Mouse (Mus musculus): ENCODE data around the gene 2310033P09Rik. TPM values are rescaled to one million over a fixed set of nuclear protein-coding genes. Genes with fewer than 3 reads are reported as not detected.

Gene 2310033P09Rik
- polyA plus RNA-seq, 1 experiment from 2014 or later = 24.9 TPM

DNA sequence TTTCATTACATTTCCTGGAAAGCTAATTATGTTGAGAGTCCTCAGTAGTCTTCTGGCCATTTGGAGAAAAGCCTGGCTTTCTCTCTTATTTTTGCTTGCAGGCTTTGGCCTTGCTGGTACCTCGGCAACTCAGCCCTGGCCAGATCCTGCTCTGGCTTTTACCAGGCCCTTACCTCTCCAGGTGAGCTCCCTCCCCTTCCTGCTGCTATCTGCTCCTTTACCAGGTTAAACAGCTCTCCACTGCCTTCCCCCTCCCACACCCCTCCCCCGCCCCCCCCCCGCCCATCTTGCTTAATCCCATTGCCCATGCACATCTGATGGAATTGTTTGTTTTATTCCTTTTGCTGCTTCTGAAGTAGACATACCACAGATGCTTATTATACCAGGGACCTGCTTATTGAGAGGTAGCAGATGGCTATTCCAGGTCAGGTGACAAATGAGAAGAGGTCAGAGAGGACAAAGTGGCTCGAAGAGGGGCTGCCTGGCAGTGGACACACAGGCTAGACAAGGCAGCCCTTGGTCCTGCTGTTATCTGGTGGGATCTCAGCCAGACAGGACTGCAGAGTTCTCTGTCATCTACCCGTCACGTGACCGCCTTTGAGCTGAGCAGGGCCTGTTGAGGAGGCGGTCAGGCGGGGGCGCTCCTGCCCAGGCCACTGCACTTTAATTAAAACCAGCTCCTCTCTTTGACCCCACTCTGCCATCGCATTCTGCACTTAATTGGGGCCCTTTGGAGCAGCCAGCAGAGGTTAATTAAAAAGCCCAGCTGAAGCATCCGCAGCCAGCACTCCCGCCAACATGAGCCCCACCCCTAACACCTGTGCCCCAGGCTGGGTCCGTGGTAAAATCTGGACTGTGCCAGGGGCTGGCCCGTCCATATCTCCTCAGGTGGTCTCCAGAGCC lies 30.7 kb downstream of the 2310033P09Rik start:
- Histone ChIP-seq H3K27ac (ENCODE audit: low read length) (no peak overlapping the region), H3K9me3 (replicated peaks; ENCODE audit: control insufficient read depth, low read length) (no peaks in the 10 kb centered on the region), H3K4me1 (ENCODE audit: control insufficient read depth, insufficient read depth, low read length) (no peaks in the 10 kb centered on the region), H3K9ac (ENCODE audit: low read length) (no peak overlapping the region), H3K4me3 (replicated peaks; ENCODE audit: low read length) (no peak overlapping the region), H3K27me3 (ENCODE audit: control insufficient read depth, insufficient read depth, low read length) (no peaks in the 10 kb centered on the region; the same call in 1 of the 2 replicates), H3K4me2 (ENCODE audit: low read depth, low read length) (no peak overlapping the region), H3K36me3 (ENCODE audit: control insufficient read depth, insufficient read depth, low read length) (no peaks in the 10 kb centered on the region)
- ATAC-seq (ENCODE audit: insufficient read depth, low FRiP score) = peak; percentile 52; the same call in 1 of the 2 replicates
- whole genome bisulfite sequencing = 4% methylated on average over 14 of the region's 15 CpGs

DNA sequence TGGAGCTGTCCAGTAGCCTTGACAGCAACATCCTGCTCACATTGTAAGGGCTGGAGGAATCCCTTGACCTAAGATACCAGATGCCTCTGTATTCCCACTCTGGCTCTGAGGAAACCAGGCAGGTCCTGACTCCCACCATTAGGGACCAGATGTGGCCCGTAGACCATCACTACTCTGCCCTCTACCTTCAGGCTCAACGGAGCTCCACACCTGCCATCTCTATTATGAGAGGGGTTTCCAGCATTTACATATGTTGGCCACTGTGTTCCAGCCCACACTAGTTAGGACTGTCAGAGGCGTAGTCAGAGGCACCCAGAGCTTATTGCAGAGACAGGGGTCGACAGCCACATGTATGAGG lies 31.3 kb downstream of the 2310033P09Rik start:
- Histone ChIP-seq H3K4me2 (ENCODE audit: low read depth, low read length) (no peak overlapping the region), H3K36me3 (ENCODE audit: control insufficient read depth, insufficient read depth, low read length) (no peaks in the 10 kb centered on the region), H3K9ac (ENCODE audit: low read length) (no peak overlapping the region), H3K27ac (ENCODE audit: low read length) (no peak overlapping the region), H3K9me3 (replicated peaks; ENCODE audit: control insufficient read depth, low read length) (no peaks in the 10 kb centered on the region), H3K4me1 (ENCODE audit: control insufficient read depth, insufficient read depth, low read length) (no peaks in the 10 kb centered on the region), H3K4me3 (replicated peaks; ENCODE audit: low read length) (no peak overlapping the region), H3K27me3 (ENCODE audit: control insufficient read depth, insufficient read depth, low read length) (no peaks in the 10 kb centered on the region; the same call in 1 of the 2 replicates)
- 58% methylated on average over 4 of the region's 4 CpGs for WGBS
- ATAC-seq (ENCODE audit: insufficient read depth, low FRiP score) = no peak

DNA sequence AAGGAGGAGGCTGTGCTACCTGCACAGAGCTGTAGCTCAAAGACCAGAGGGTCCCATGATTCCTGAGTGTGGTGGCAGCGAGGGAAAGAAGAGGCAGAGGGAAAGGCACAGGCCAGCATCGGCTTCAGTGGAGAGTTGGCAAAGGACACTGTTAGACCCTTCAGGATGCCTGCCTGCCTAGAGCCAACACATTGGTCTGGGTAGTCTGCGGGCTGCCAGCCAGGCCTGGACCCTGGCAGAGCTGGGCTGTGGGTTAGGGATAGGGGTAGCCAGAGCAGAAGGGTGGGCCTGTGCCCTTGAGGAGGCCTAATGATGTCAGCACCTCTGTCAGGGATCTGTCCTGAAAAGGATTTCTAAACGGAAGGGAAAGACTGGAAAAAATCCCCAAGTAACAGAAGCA lies 31.7 kb downstream of the 2310033P09Rik start:
- Histone ChIP-seq H3K4me2 (ENCODE audit: low read depth, low read length) (no peak overlapping the region), H3K4me1 (ENCODE audit: control insufficient read depth, insufficient read depth, low read length) (no peaks in the 10 kb centered on the region), H3K9me3 (replicated peaks; ENCODE audit: control insufficient read depth, low read length) (no peaks in the 10 kb centered on the region), H3K27me3 (ENCODE audit: control insufficient read depth, insufficient read depth, low read length) (no peaks in the 10 kb centered on the region; the same call in 1 of the 2 replicates), H3K4me3 (replicated peaks; ENCODE audit: low read length) (no peak overlapping the region), H3K9ac (ENCODE audit: low read length) (no peak overlapping the region), H3K27ac (ENCODE audit: low read length) (no peak overlapping the region), H3K36me3 (ENCODE audit: control insufficient read depth, insufficient read depth, low read length) (no peaks in the 10 kb centered on the region)
- WGBS = 74% methylated on average over 4 of the region's 4 CpGs
- no peak for ATAC-seq (ENCODE audit: insufficient read depth, low FRiP score)

DNA sequence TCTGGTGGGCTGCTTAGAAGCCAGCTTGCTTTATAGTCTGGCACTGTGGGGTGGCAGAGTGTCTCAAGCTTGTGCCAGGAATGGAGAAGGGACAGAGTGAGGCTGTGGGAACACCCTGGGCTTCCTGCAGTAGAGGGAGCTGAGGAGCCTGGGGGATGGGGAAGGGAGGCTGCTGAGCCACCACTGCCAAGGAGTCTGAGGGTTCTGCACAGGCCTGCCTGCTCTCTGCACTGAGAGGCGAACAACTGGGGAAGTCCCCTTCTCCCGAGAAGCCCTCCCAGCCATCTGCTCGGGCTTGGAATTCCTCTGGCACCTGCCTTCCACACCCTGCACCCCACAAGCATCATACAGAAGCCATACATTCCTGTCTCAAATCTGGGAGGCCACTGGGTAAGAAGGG lies 33.7 kb downstream of the 2310033P09Rik start:
- Histone ChIP-seq H3K4me3 (replicated peaks; ENCODE audit: low read length) (no peak overlapping the region), H3K4me2 (ENCODE audit: low read depth, low read length) (no peak overlapping the region), H3K27ac (ENCODE audit: low read length) (no peak overlapping the region), H3K9me3 (replicated peaks; ENCODE audit: control insufficient read depth, low read length) (no peaks in the 10 kb centered on the region), H3K9ac (ENCODE audit: low read length) (no peak overlapping the region), H3K27me3 (ENCODE audit: control insufficient read depth, insufficient read depth, low read length) (no peaks in the 10 kb centered on the region; the same call in 1 of the 2 replicates), H3K36me3 (ENCODE audit: control insufficient read depth, insufficient read depth, low read length) (no peaks in the 10 kb centered on the region), H3K4me1 (ENCODE audit: control insufficient read depth, insufficient read depth, low read length) (no peaks in the 10 kb centered on the region)
- no peak for ATAC-seq (ENCODE audit: insufficient read depth, low FRiP score)
- 18% methylated on average over 3 of the region's 3 CpGs for WGBS

GRCm38 (mm10) chr11:59243856-59244255 lies 35.7 kb downstream of the 2310033P09Rik start:
- Histone ChIP-seq H3K27ac (ENCODE audit: low read length) (no peak overlapping the region), H3K27me3 (ENCODE audit: control insufficient read depth, insufficient read depth, low read length) (peaks cover 5% of the 10 kb centered on the region; the same call in 1 of the 2 replicates), H3K4me1 (ENCODE audit: control insufficient read depth, insufficient read depth, low read length) (no peaks in the 10 kb centered on the region), H3K4me2 (ENCODE audit: low read depth, low read length) (no peak overlapping the region), H3K4me3 (replicated peaks; ENCODE audit: low read length) (no peak overlapping the region), H3K9ac (ENCODE audit: low read length) (no peak overlapping the region), H3K36me3 (ENCODE audit: control insufficient read depth, insufficient read depth, low read length) (no peaks in the 10 kb centered on the region), H3K9me3 (replicated peaks; ENCODE audit: control insufficient read depth, low read length) (no peaks in the 10 kb centered on the region)
- no peak for ATAC-seq (ENCODE audit: insufficient read depth, low FRiP score)
- WGBS = 19% methylated on average over 6 of the region's 6 CpGs

- Histone ChIP-seq H3K9ac (ENCODE audit: low read length) (no peak overlapping the region), H3K27ac (ENCODE audit: low read length) (no peak overlapping the region), H3K27me3 (ENCODE audit: control insufficient read depth, insufficient read depth, low read length) (peaks cover 5% of the 10 kb centered on the region; the same call in 1 of the 2 replicates), H3K9me3 (replicated peaks; ENCODE audit: control insufficient read depth, low read length) (no peaks in the 10 kb centered on the region), H3K36me3 (ENCODE audit: control insufficient read depth, insufficient read depth, low read length) (no peaks in the 10 kb centered on the region), H3K4me2 (ENCODE audit: low read depth, low read length) (no peak overlapping the region), H3K4me3 (replicated peaks; ENCODE audit: low read length) (no peak overlapping the region), H3K4me1 (ENCODE audit: control insufficient read depth, insufficient read depth, low read length) (no peaks in the 10 kb centered on the region)
- WGBS = 48% methylated on average over 10 of the region's 10 CpGs
- ATAC-seq (ENCODE audit: insufficient read depth, low FRiP score) = no peak
These were observed 40.0 kb downstream of the 2310033P09Rik start for GRCm38 (mm10) chr11:59248101-59248500.

DNA sequence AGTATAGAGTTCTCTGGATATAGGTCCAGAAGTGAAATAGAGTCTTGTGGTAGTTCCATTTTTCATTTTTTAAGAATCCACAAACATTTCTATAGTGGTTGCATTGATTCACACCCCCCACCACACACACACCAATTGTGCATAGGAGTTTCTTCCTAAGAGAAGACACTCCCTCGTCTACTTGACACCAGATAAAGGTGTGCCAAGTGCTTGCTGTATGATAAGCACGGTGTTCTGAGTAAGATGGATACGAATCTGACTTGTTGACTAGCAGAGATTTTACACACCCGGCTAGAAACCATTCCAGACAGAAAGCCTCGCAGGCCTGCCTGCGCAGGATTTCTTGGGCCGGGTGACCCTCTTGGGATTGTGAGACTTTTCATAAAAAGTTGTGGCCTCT lies 51.5 kb downstream of the 2310033P09Rik start:
- Histone ChIP-seq H3K4me1 (ENCODE audit: control insufficient read depth, insufficient read depth, low read length) (peaks cover 8% of the 10 kb centered on the region), H3K27me3 (ENCODE audit: control insufficient read depth, insufficient read depth, low read length) (peaks cover 9% of the 10 kb centered on the region), H3K4me3 (replicated peaks; ENCODE audit: low read length) (no peak overlapping the region), H3K9me3 (replicated peaks; ENCODE audit: control insufficient read depth, low read length) (no peaks in the 10 kb centered on the region), H3K36me3 (ENCODE audit: control insufficient read depth, insufficient read depth, low read length) (no peaks in the 10 kb centered on the region), H3K9ac (ENCODE audit: low read length) (no peak overlapping the region), H3K27ac (ENCODE audit: low read length) (no peak overlapping the region), H3K4me2 (ENCODE audit: low read depth, low read length) (no peak overlapping the region)
- WGBS = 73% methylated on average over 7 of the region's 7 CpGs
- ATAC-seq (ENCODE audit: insufficient read depth, low FRiP score) = no peak

Other genes with a start within 250 kb of the 2310033P09Rik start
- 20.5 and 20.8 TPM in 2 replicates for gene Trim11, start 230.2 kb upstream of the 2310033P09Rik start, polyA plus RNA-seq (2015; fragmentation: Nextera tagmentation; extraction: Ambion mirVana)
- gene Obscn, start 71.9 kb upstream of the 2310033P09Rik start, polyA plus RNA-seq (2015; fragmentation: Nextera tagmentation; extraction: Ambion mirVana) = 0.69 and 1.7 TPM in 2 replicates
- 7.0 and 9.3 TPM in 2 replicates for gene Iba57, start 44.6 kb upstream of the 2310033P09Rik start, polyA plus RNA-seq (2015; fragmentation: Nextera tagmentation; extraction: Ambion mirVana)
- gene Gjc2, start 25.1 kb upstream of the 2310033P09Rik start, polyA plus RNA-seq (2015; fragmentation: Nextera tagmentation; extraction: Ambion mirVana) = 0.62 and 0.64 TPM in 2 replicates
- gene Guk1, start 16.1 kb upstream of the 2310033P09Rik start, polyA plus RNA-seq (2015; fragmentation: Nextera tagmentation; extraction: Ambion mirVana) = 128 and 129 TPM in 2 replicates
- gene Mrpl55, start 5.8 kb upstream of the 2310033P09Rik start, polyA plus RNA-seq (2015; fragmentation: Nextera tagmentation; extraction: Ambion mirVana) = 75.5 and 78.9 TPM in 2 replicates
- gene Arf1, start 19.9 kb downstream of the 2310033P09Rik start, polyA plus RNA-seq (2015; fragmentation: Nextera tagmentation; extraction: Ambion mirVana) = 717 and 769 TPM in 2 replicates
- gene Wnt3a, start 82.4 kb downstream of the 2310033P09Rik start, polyA plus RNA-seq (2015; fragmentation: Nextera tagmentation; extraction: Ambion mirVana) = 0.23 and 0.62 TPM in 2 replicates
- 5.6 and 5.8 TPM in 2 replicates for gene Wnt9a, start 98.6 kb downstream of the 2310033P09Rik start, polyA plus RNA-seq (2015; fragmentation: Nextera tagmentation; extraction: Ambion mirVana)
- gene Prss38, start 167.3 kb downstream of the 2310033P09Rik start, polyA plus RNA-seq (2015; fragmentation: Nextera tagmentation; extraction: Ambion mirVana) = not detected in 2 replicates
- 9.0 and 9.3 TPM in 2 replicates for gene Jmjd4, start 241.7 kb downstream of the 2310033P09Rik start, polyA plus RNA-seq (2015; fragmentation: Nextera tagmentation; extraction: Ambion mirVana)
- gene Snap47, start 242.9 kb downstream of the 2310033P09Rik start, polyA plus RNA-seq (2015; fragmentation: Nextera tagmentation; extraction: Ambion mirVana) = 99.0 and 101 TPM in 2 replicates

All from stomach, embryonic 16.5 days (tissue).